Mouse (Mus musculus) ES-Bruce4 (cell line): ENCODE measurements around the gene Nsrp1. TPM values are rescaled to one million over a fixed set of nuclear protein-coding genes. Genes with fewer than 3 reads are reported as not detected.
"Not testable (repeated sequence)": the region's sequence is repeated elsewhere in the genome, so short reads cannot be mapped to it uniquely, and the experiment has no call there.

ENCODE experiments used
- H3K27ac ChIP-seq: 2 replicates; pipeline ENCODE4 v1.5.1; 2012; ENCODE audit warnings: low read length, inconsistent platforms; ENCODE audit not compliant: insufficient read depth
- H3K27me3 ChIP-seq: 2 replicates; pipeline ENCODE4 v1.6.1; 2012; ENCODE audit warnings: mild to moderate bottlenecking, low read length, inconsistent platforms; ENCODE audit not compliant: control insufficient read depth, poor library complexity, insufficient read depth, severe bottlenecking
- H3K36me3 ChIP-seq: 2 replicates; pipeline ENCODE4 v1.6.1; 2012; ENCODE audit warnings: inconsistent platforms, mild to moderate bottlenecking, low read length, moderate library complexity; ENCODE audit not compliant: control insufficient read depth, poor library complexity, insufficient read depth, severe bottlenecking
- H3K4me1 ChIP-seq: one replicate; pipeline ENCODE4 v1.8.1; 2011; ENCODE audit warnings: low read length; ENCODE audit not compliant: control insufficient read depth, insufficient read depth
- H3K4me3 ChIP-seq: 2 replicates; pipeline ENCODE4 v1.5.1; 2011; ENCODE audit warnings: low read depth, mild to moderate bottlenecking, low read length
- H3K9ac ChIP-seq: 2 replicates; pipeline ENCODE4 v1.6.1; 2012; ENCODE audit warnings: low read depth, mild to moderate bottlenecking, inconsistent platforms; ENCODE audit not compliant: poor library complexity, severe bottlenecking
- H3K9me3 ChIP-seq: replicated peaks from 2 replicates; pipeline ENCODE4 v1.6.1; 2012; ENCODE audit warnings: mild to moderate bottlenecking, low read length, inconsistent platforms; ENCODE audit not compliant: control insufficient read depth, poor library complexity, insufficient read depth, severe bottlenecking
- CTCF ChIP-seq: IDR thresholded peaks from one replicate; pipeline ENCODE4 v1.8.1; 2011; ENCODE audit warnings: low read depth, low read length
- EP300 ChIP-seq: IDR thresholded peaks from 2 replicates; pipeline ENCODE4 v1.6.1; 2011; ENCODE audit warnings: low read depth, low read length; ENCODE audit not compliant: insufficient read depth
- POLR2A ChIP-seq: IDR thresholded peaks from one replicate; pipeline ENCODE4 v1.8.1; 2011; ENCODE audit warnings: low read length; ENCODE audit not compliant: insufficient read depth
- polyA plus RNA-seq: library from polyadenylated mRNA; stranded (reverse); fragments of >200 nt; gene quantifications from 2 replicates; pipeline ENCODE4 v1.2.4, GENCODE M21; 2011; ENCODE audit warnings: low read depth; ENCODE audit not compliant: missing spikeins, insufficient read depth, insufficient read length

The Nsrp1 gene
- polyA plus RNA-seq, 1 experiment: 28.3 TPM

- Histone ChIP-seq H3K27me3 (no peaks in the 10 kb centered on the region), H3K9ac (no peak overlapping the region), H3K9me3 (no peaks in the 10 kb centered on the region), H3K27ac (no peak overlapping the region), H3K4me3 (no peak overlapping the region), H3K4me1 (no peaks in the 10 kb centered on the region), H3K36me3 (no peaks in the 10 kb centered on the region)
- TF ChIP-seq POLR2A: no peak
- no peak for TF ChIP-seq CTCF
- TF ChIP-seq EP300: no peak
Measured at GRCm38 (mm10) chr11:77089162-77089561, 10.9 kb upstream of the Nsrp1 start.

GRCm38 (mm10) chr11:77087004-77087403 lies 8.8 kb upstream of the Nsrp1 start:
- Histone ChIP-seq H3K4me3 (no peak overlapping the region), H3K27me3 (no peaks in the 10 kb centered on the region), H3K4me1 (no peaks in the 10 kb centered on the region), H3K9ac (no peak overlapping the region), H3K27ac (no peak overlapping the region), H3K9me3 (no peaks in the 10 kb centered on the region), H3K36me3 (no peaks in the 10 kb centered on the region)
- TF ChIP-seq CTCF: no peak
- TF ChIP-seq POLR2A: no peak
- TF ChIP-seq EP300: no peak

GRCm38 (mm10) chr11:77084001-77084682 lies 5.9 kb upstream of the Nsrp1 start:
- TF ChIP-seq CTCF (no peak), POLR2A (no peak), EP300 (no peak)
- H3K9me3 ChIP-seq: no peaks in the 10 kb centered on the region

GRCm38 (mm10) chr11:77079361-77079760 lies 1.1 kb upstream of the Nsrp1 start:
- H3K9me3 ChIP-seq: no peaks in the 10 kb centered on the region
- no peak for TF ChIP-seq POLR2A
- TF ChIP-seq EP300: no peak
- no peak for TF ChIP-seq CTCF
- H3K27ac ChIP-seq: no peak overlapping the region
- peaks cover 19% of the 10 kb centered on the region for H3K36me3 ChIP-seq
- no peaks in the 10 kb centered on the region for H3K4me1 ChIP-seq
- no peak overlapping the region for H3K9ac ChIP-seq
- H3K27me3 ChIP-seq: no peaks in the 10 kb centered on the region
- no peak overlapping the region for H3K4me3 ChIP-seq

More at GRCm38 (mm10) chr11:77084001-77084682, 5.9 kb upstream of the Nsrp1 start:
- Histone ChIP-seq H3K27me3 (no peaks in the 10 kb centered on the region), H3K27ac (no peak overlapping the region), H3K9ac (no peak overlapping the region), H3K36me3 (no peaks in the 10 kb centered on the region), H3K4me3 (no peak overlapping the region), H3K4me1 (no peaks in the 10 kb centered on the region)

GRCm38 (mm10) chr11:77077792-77078191 lies 443 bp downstream of the Nsrp1 start:
- Histone ChIP-seq H3K9ac (peak overlapping the region; percentile 79), H3K4me3 (peak overlapping the region; percentile 75), H3K36me3 (peaks cover 24% of the 10 kb centered on the region), H3K4me1 (no peaks in the 10 kb centered on the region), H3K9me3 (no peaks in the 10 kb centered on the region), H3K27me3 (no peaks in the 10 kb centered on the region), H3K27ac (no peak overlapping the region)
- TF ChIP-seq POLR2A: no peak
- TF ChIP-seq EP300: no peak
- TF ChIP-seq CTCF: no peak

- not testable (repeated sequence) for H3K4me1 ChIP-seq, H3K27me3 ChIP-seq, H3K27ac ChIP-seq, H3K9me3 ChIP-seq
- H3K4me3 ChIP-seq: peak overlapping the region; percentile 75
- H3K9ac ChIP-seq: peak overlapping the region; percentile 79
- peaks cover 24% of the 10 kb centered on the region for H3K36me3 ChIP-seq
Measured at GRCm38 (mm10) chr11:77077331-77077730, 904 bp downstream of the Nsrp1 start.
